Mouse (Mus musculus) right cerebral cortex, postnatal 14 days (tissue): ENCODE results near the gene Cep290.
"Not testable (repeated sequence)": the region's sequence is repeated elsewhere in the genome, so short reads cannot be mapped to it uniquely, and the experiment has no call there.

Experiments used
- DNase-seq: peaks from one replicate; pipeline ENCODE4 v3.0.0; 2022

The Cep290 gene

DNA sequence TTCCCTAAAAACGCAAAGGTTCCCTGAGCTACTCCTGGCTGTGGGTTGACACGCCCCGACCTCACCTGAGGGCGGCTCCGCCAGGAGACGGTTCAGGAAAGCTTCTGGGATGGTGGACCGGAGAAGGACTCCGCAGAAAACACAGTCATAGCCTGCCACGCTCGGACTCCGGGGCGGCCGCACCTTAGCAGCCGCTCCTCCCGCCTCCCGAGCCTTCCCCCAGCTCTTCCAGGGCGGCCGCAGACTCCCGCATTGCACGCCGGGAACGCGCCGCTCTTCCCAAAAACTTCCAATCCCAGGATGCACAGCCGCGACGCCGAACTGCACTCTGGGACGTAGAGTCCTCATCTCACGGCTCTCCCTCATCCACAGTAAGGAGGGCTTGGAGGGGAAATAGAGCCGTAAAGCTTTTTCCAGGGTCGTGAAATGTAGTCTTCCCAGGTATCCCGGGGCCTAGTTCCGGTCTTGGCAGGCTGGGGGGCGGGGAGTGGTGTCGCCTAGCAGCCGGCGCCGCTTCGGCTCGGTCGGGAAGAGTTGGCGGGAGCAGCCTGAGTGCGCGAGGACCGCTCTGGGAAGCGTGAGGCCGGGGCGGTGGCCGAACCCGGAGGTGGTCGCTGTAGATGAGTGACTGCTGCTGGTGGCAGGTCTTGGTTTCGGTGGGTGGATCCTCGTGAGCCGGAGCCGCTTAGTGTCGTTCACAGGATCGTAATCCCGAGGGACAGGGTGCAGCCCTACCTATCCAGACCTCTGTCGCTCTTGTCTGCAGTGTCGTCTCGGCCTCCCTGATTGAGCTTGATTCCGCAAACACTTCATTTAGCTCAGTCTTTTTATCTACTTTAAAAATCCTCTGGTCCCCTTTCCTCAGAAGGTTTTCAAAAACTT, at the start of gene Cep290, which contains the start of gene Tmtc3:
Gene Cep290, plus strand, starts transcription at position 462 of the 882 bp plus-strand sequence.
Gene Tmtc3, minus strand, starts transcription at position 254 of the 882 bp plus-strand sequence.
- DNase-seq: peak; percentile 91

DNA sequence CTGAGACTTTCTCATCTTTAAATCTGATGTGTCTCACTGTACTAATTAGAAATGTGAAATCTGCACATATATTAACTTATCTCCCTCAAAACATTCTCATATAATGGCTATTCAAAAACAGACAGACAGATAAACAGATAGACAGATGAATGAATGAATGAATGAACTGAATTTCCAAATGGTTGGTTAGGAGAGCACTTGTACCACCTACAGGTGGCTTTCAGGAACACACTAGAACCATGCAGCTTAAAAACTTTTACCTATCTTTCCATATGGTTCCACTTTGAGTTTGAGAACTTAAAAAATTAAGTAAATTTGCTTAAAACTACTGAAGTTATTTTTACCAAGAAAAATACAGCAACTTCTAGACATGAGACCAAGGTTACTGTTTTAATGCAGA, 38.0 kb upstream of the Cep290 start:
- DNase-seq: no peak

GRCm38 (mm10) chr10:100460515-100460914, 26.8 kb upstream of the Cep290 start:
- DNase-seq: no peak

GRCm38 (mm10) chr10:100475040-100475439, 12.3 kb upstream of the Cep290 start:
- DNase-seq: no peak

- no peak for DNase-seq
Observed at GRCm38 (mm10) chr10:100479538-100479937, 7.8 kb upstream of the Cep290 start.

- DNase-seq: peak; percentile 4
Observed at GRCm38 (mm10) chr10:100486701-100487096, 659 bp upstream of the Cep290 start.

- no peak for DNase-seq
Observed at GRCm38 (mm10) chr10:100491916-100492315, 4.6 kb downstream of the Cep290 start.

GRCm38 (mm10) chr10:100498309-100498708, 11.0 kb downstream of the Cep290 start:
- no peak for DNase-seq

GRCm38 (mm10) chr10:100508170-100508569, 20.8 kb downstream of the Cep290 start:
- DNase-seq: no peak

DNA sequence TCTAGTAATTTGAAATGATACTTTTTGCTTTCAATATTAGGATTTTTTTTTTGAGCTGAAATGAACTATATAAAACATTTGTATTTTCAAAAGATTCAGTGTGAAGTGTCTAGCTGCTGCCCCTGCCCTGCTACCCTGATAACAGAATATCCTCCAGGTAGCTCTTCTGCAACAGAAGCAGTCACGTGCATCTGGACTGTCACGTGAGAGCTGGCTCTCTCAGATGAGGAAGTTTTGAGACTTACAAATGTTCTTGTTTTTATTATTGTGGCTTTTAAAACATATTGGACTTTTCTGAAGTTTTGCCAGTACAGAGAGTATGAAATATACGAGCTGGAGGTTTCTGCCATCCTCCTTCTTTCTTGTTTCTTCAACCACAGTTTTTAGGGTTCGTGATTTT, 34.3 kb downstream of the Cep290 start:
- no peak for DNase-seq

DNA sequence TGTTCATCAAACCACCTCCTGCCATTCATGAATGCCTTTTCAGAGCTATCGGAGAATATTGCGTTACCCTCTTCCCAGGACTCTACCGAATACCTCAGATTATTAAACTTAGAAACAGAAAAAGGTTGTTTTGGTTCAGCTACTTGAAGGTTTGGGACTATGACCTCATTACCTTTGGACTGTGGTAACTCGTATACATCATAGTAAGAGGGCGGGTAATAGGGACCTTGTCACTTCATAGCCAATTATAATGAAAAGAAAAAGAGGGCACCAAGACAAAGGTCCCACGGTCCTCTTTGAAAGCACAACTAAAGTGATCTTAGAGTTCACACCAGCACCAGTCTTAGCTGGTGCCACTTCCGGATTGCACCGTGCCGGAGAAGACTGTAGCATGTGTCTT, 35.0 kb downstream of the Cep290 start:
- DNase-seq: no peak

- no peak for DNase-seq
Observed at GRCm38 (mm10) chr10:100524499-100525390, 37.4 kb downstream of the Cep290 start.

DNA sequence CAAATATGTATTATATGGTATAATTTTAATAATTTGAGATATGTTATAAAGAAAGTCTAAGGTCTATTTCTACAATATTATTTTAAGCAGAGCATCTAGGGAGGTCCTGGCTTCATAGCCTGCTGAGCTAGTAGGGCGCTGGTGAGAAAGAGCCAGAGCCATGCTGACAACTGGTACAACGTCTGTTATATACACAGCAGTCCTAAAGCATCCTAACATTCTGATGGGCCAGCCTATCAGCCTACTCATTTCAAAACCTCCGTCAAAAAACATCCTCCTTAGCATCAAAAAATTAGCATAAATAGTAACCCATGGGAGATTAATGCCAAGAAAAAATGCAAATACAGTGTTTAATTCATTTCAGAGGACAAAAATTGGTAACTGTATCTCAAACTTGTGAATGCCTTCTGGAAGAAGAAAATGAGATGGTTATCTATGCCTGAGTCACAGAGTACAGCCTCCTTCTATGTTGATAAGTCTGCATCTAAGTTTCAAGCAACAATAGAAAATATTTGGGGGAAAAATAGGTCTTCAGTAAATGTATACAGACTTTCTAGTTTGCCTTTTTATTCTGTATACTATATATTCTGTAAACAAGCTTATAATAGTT, 69.3 kb downstream of the Cep290 start:
- DNase-seq: no peak

DNA sequence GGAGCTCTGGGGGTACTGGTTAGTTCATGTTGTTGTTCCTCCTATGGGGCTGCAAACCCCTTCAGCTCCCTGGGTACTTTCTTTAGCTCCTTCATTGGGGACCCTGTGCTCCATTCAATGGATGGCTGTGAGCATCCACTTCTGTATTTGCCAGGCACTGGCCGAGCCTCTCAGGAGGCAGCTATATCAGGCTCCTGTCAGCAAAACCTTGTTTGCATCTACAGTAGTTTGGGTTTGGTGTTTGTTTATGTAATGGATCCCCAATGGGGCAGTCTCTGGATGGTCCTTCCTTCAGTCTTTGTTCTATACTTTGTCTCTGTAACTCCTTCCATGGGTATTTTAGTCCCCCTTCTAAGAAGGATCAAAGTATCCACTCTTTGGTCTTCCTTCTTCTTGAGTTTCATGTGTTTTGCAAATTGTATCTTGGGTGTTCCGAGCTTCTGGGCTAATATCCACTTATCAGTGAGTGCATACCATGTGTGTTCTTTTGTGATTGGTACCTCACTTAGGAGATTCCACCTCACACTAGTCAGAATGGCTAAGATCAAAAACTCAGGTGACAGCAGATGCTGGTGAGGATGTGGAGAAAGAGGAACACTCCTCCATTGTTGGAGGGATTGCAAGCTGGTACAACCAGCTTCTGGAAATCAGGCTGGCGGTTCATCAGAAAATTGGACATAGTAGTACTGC, 73.0 kb downstream of the Cep290 start:
- DNase-seq: not testable (repeated sequence)

DNA sequence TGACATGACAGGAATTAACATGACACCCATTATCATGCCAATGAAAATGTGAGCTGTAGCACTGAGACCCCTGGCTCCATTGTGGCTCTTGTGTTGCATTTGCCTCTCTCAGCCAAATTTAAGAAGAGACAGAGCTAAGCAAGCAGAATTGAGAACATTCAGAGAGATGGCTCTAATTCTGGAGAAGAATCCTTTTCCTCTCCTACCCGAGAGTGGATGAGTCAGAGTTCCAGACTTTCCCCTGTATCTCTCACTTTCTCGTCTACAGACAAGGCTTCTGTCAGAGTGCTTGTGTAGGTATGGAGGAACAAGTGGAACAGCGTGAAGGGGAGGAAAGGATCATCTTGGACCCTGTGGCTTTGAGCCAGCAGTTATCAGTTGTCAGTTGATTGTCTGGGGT, 76.8 kb downstream of the Cep290 start:
- no peak for DNase-seq

DNA sequence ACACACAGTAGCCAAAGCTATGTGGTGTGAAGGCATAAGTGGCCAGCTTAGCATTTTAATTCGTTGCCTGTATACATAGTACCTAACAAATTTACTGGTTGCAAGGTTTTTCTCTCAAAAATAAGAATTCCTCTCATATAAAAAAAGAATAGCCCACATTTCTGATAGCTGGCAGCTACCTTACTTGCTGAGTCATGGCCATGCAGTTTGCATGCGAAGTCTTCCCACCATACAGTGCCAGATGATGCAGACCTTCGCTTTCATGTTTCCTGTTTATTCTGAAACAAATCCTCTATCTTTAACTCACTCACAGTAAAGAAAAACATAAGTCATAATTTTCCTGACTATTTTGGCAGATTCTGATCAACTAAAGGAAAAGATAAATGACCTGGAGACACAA, 84.3 kb downstream of the Cep290 start:
- no peak for DNase-seq

DNA sequence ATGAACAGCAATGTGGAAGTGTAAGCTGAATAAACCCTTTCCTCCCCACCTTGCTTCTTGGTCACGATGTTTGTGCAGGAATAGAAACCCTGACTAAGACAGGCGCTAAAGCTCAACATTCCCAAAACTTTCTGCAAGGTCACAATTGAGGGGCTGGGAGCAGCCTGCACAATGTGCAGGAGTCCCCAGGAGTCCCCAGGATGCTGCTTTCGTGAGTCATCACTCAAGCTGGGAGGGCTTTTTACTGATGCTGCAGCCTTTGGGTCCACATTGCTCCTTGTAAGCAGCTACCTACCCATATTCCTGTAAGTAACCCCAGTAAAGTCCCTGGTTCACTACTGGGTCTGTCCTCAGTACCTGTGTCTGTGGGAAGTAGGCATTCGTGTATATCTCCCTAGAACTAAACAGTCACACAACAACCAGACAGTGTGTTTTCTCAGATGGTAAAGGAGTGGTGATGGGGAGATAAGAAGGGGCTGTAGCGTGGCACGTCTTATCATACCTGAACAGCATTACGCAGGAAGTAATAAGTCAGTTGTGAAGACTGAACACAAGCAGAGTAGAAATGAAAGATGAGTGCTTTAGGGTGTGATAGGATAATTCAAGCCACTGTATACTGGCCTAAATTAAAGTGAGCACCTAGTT, 87.3 kb downstream of the Cep290 start:
- no peak for DNase-seq

- no peak for DNase-seq
Observed at GRCm38 (mm10) chr10:100575294-100575693, 87.9 kb downstream of the Cep290 start.

DNA sequence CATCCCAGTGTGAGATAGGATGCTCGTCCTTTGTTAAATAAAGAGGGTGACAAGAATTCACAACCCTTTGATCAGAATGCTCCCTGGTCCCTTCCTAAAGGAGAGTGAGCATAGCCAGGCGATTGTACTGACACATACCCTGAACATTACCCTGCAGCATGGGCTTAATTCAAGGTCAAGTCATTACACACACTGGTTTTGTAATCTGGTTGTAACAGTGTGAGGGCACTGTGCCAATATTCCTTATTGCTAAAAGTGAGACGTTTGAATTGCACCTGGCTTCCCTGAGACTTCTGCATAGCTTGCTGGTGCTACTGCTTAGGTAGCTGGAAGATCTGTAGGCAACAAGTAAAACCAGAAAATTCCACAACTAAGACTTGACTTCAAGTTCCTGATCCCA, 96.8 kb downstream of the Cep290 start:
- no peak for DNase-seq

GRCm38 (mm10) chr10:100588524-100588923, 101.2 kb downstream of the Cep290 start:
- DNase-seq: no peak

DNA sequence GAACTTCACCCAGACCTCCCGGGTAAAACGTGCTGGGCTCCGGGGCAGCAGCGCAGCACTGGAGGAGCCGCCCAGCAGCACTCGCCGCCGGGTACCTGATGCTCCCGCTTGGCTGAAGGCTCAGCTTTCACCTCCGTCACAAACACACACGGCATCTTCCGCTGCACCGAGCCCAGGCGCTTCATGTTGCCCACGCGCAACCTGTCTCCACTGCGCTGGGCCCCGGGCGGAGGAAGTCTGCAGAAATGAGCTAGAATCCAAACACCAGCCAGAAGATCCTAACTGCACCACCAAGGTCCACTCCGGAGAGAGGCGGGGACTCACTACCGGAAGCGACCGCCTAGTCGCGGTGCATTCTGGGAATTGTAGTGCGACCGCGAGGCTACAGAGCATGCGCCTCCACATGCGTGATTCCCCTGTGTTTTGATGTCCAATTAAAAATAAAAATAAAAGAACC, 101.6 kb downstream of the Cep290 start:
- peak; percentile 93 for DNase-seq

- no peak for DNase-seq
Observed at GRCm38 (mm10) chr10:100590323-100590722, 103.0 kb downstream of the Cep290 start, which contains the start of the genes 4930430F08Rik and 1700017N19Rik. 4930430F08Rik (minus strand) TSS chr10:100590423. 1700017N19Rik (plus strand) TSS chr10:100590484.
